Mouse (Mus musculus) right cerebral cortex, postnatal 4 days (tissue): ENCODE results near the gene Pdlim1.

Source experiments
- DNase-seq: peaks from one replicate; pipeline ENCODE4 v3.0.0-alpha.2; 2022

The Pdlim1 gene

GRCm38 (mm10) chr19:40271308-40271892 lies at the start of gene Pdlim1:
TSS of gene Pdlim1 (minus strand) at chr19:40271842.
- peak; percentile 35 for DNase-seq

- no peak for DNase-seq
Measured at GRCm38 (mm10) chr19:40319199-40319598, 47.6 kb upstream of the Pdlim1 start.

DNA sequence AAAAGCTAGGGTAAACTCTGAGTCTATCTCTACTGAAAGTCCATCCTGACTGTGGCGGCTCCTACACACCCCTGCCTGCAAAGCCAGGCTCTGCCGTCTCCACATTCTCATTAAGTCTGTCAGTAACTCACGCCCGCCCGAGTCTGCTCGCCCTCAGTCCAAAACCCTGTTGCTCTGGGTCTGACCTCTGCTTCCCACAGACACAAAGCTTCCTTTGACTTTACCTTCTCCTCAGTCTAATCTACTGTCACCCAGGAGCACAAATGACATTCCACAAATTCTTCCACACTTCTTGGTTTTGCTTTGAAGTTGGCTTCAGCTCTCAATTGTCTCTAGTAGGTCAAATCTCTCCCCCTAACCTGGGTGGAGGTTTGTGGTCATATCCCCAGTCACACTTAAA lies 46.9 kb upstream of the Pdlim1 start:
- DNase-seq = no peak

DNA sequence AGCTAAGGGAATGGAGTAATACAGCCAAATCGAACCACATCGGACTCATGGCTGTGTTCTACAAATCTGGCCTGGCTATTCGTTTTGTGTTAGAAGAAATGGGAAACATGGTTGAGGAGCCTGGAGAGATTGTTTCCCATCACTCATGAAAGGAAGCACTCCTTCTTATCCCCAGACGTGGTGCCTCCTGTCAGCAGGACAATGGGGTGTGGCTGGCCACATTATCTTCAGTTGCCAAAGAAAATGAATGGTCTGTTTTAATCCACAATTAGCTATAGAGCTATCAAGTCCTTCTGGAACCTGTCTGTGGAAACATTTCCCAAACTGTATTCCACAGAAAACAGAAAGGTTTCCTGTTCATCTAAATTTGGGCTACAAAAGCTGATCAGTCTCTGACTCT lies 45.4 kb upstream of the Pdlim1 start:
- no peak for DNase-seq

DNA sequence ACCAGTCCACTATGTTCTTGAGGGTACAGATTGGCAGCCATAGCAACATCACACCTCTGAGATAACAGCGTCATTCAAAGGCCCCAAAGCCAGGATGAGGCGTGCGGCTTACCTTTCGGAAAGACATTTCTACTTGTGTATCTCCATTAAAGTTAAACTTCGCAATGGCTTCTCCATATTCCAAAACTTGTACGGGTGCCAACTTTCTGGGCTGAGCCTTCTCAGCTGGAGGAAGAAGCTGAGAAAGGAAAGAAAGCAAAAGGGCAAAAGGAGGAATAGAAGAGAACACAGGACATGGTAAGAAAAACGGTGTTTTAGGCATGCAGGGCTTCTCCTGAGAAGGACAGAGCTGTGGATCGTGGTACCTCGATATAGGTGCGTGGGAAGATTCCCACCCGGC lies 42.6 kb upstream of the Pdlim1 start:
- no peak for DNase-seq

DNA sequence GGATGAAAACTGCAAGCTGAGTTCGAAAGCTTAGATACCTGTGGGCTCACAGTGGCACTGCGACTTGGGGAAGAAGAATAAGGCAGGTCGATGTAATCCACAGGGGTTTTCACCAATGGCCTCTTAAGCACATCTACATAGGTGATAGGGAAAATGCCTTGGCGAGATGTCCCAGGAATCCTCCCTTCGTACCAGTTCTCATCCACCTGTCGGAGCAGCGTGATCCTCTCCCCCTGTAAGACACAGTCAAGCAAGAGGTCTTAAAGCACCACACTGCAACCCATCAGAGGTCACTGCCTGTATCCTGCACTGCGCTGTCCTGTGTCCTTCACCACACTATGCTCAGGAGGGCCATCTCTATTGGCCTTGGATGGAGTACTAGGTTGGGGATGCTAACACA lies 40.0 kb upstream of the Pdlim1 start:
- DNase-seq = no peak

DNA sequence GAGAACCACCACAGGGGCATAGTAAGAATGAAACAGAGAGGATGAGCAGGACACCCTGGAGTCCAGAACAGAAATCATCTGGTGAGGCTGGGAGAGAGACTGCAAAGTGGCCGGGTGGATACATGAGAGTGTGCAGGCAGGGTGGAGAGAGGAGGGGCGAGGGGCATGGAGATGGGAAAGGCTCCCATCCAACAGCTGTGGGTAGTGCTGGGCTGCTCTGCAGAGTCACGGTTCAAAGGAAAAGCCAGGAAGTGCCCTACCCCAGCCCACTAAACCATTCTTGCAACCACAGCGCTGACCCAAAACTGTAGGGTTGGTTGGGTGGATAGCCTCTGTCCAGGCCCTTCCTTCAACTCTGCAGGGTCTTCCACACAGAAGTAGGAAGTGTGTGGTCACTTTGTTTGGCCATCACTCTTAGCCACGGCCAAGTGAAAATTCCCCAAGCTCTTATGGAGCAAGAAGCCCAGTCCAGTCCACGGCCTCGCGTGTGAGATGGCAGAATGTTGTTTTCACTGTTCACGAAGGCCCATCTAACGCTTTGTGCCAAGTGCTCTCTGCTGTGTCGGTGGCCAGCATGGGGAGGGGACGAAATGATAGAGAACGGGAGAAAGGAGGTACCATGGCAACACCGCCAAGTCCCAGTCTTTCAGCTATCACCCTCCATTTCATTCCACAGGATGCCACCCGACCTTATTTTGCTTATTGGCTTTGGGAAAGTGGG lies 38.9 kb upstream of the Pdlim1 start:
- no peak for DNase-seq

- DNase-seq = no peak
Measured at GRCm38 (mm10) chr19:40309911-40310310, 38.3 kb upstream of the Pdlim1 start.

DNA sequence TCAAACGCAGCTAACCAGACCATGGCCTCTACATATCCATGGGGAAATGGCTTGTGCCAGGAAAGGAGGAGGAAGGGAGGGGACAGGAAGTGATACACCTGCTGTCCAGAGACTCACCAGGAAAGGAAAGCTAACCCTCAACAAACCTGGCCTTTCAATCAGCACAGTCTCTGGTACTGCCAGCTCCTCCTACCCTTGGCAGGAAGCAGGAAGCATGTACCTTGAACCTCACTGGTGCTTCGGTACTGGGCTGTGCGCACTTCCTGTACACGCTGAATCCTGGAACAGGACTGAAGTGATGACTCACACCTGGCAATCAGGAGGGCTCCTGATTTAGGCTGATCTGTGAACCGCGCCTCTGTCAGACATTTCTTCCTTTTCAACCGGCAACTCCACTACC lies 35.9 kb upstream of the Pdlim1 start:
- DNase-seq = no peak

GRCm38 (mm10) chr19:40306631-40307030 lies 35.0 kb upstream of the Pdlim1 start:
- no peak for DNase-seq

GRCm38 (mm10) chr19:40305456-40305855 lies 33.8 kb upstream of the Pdlim1 start:
- DNase-seq = no peak

DNA sequence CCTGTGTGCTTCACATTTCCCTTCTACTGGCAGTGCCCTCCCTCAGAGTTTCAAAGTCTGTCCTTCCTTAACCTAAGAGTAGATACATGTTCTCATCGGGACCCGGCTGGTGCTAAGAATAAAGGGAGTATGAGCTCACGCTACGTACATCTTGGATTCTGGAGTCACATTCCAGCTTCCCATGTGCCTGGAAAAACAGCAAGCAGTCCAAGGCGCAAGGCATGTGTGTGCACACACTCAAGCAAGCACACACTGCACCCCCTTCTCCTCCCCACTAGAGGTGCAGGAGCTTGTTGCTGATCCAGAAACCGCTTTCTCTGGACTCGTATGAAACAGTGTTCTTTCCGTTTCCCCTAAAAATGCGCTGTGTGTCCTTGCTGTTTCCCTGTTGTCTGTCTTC lies 31.3 kb upstream of the Pdlim1 start:
- no peak for DNase-seq

DNA sequence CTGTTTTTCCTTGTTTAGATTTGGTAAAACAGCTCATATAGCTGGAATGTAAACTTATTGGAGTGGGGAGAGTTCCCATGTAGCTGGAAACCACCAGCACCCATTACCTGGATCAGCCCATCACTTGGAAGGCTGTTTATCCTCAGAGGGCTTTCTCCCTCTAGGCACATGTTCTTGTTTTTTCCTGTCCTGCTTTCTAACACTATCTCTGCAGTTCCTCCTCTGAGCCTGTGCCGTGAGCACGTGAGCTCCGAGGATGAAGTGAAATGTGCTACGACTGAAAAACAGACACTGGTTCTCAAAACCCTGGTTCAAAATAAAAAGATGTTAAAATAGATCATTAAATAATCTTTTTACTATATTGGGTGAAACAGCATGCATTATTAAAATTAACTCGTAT lies 30.8 kb upstream of the Pdlim1 start:
- DNase-seq = no peak

DNA sequence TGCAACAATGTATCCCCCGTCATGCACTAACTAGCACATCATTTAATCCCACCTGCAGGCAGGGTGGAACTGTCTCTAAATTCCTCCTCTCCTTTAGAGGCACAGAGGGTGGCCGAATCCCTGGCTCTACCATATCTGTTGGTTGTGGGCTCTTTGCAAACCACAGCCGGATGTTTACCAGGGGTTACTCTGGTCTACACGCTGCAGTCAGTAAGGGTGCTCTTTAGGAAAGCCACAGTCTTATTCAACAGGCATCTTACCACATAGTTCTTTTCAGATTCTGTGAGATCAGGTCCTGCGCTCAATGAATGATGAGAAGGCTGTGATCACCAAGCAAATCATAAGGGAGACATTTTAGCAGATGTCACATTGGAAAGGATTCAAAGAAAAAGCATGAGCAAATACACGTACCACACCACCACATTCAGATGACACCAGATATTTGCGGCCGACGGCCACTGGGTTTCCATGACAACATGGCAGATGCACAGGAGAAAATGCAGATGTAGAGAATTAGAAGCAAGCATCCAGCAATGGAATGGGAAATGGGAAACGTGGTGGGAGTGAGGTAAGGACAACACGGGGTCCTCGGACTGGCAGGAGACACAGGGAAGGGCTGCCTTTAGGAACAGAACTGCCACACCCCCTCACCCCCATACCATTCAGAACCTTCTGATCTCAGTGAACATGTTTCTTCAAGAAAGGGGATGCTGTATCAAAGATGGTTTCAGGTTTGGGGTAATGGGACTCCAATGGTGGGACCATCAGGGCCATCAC lies 28.5 kb upstream of the Pdlim1 start:
- no peak for DNase-seq

- DNase-seq = no peak
Measured at GRCm38 (mm10) chr19:40299182-40299581, 27.5 kb upstream of the Pdlim1 start.

DNA sequence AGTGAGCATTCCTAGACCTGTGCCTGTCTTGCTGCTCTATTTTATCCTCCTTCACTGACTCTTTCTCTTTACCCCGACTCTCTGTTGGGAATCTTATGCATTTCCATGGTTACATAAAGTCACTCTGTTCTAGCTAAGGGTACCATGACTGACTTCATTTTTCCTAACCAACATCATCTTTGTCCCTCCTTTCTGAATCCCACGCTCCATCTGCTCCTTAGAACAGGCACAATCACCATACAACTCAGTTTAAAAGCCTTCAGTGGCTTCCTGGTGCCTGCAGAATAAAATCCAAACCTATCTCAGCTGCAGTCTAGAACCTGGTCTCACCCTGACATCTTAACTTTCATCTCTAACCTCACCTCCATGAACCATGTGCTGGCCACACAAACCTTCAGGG lies 26.9 kb upstream of the Pdlim1 start:
- DNase-seq = no peak

- DNase-seq = no peak
Measured at GRCm38 (mm10) chr19:40297798-40298144, 26.1 kb upstream of the Pdlim1 start.

DNA sequence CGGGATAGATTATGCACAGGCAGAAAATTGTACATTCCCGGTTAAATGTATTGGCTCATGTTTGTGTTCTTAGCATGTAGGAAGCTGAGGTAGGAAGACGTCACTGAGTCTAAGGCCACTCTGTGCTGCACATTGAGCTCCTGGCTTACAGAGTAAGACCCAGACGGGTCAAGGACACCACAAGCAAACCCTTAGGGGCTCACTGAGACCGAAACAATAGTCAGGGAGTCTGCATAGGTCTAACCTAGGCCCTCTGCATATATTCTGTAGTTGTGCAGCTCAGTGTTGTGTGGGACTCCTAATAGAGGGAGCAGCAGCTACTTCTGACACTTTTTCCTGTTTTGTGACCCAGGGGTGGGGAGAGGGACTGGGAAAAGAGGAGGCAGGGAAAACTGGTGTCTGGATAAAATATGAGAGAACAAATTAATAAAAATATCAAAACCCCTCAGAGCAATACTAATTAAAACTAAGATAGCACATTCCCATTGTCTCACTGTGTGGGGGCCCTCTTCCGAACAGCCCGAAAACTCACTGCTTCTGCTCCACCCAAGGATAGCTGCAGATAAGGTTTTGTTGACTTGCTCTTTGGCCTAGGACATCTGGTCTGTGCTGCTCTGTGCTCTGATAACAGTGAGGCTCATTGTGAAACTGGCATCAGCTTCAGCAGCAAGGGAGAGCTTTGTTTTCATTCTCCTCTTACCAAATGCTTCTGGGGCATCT lies 25.6 kb upstream of the Pdlim1 start:
- no peak for DNase-seq

DNA sequence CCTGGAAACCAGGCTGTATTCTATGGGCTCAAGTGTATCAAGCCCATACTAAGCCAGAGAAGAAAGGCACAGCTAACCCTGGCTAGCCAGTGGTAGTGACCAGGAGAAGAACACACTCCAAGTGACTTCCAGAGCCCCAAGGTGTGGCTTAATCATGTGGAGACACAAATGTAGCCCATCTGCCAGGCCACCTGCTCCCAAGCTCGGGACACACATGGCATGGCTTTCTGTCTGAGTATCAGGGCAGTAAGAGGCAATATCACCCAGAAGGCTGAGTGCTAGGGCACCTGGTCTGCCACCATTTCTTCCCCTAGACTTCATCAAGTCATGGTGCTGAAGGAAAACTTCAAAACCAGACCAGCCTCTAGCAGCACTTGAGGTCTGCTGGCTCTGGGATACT lies 22.6 kb upstream of the Pdlim1 start:
- DNase-seq = no peak

DNA sequence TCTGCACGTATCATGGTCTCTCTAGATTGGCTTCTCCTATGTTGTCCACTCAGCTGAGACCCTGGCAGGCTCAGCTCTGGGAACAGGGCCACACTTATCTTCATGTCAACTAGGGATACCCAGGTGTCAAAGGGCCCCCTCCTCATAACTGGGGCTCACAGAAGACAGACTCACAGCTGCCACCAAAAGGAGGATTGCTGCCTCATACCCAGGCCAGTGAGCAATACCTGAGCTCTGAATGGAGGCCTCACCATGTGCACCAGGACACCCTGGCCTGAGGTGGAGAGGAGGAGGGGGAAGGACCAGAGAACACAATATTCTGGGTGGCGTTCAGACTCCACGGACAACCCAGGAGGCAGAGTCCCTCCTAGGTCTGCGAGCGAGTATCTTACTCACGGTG lies 22.1 kb upstream of the Pdlim1 start:
- no peak for DNase-seq

DNA sequence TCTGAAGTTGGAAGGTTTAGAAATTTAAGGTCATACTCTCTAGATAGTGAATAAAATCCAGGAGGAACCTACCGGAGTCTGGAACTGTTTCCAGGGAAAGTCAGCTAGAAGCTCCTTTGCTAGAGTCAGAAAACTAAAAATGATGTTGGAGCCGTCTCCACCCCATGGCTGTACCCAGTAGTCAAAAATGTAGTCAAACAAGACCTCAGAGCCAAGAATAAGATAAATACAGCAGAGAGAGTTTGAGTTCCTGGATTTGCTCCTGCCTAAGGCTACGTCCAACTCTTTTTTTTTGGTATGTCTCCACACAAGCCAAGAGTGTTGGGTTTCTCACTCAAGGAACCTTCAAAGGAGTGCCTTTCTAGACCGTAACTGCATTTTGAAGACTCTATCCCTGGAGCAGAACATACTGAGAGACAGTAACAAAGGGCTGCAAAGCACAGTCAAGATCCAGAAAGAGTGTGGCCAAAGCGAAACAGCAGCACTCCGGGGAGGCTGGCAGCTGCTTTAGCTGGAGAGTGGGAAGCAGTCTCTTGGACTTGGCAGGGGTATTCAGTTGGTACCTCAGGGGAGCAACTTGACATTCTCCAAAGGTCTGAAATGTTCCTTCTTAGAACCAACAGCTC lies 18.6 kb upstream of the Pdlim1 start:
- no peak for DNase-seq

DNA sequence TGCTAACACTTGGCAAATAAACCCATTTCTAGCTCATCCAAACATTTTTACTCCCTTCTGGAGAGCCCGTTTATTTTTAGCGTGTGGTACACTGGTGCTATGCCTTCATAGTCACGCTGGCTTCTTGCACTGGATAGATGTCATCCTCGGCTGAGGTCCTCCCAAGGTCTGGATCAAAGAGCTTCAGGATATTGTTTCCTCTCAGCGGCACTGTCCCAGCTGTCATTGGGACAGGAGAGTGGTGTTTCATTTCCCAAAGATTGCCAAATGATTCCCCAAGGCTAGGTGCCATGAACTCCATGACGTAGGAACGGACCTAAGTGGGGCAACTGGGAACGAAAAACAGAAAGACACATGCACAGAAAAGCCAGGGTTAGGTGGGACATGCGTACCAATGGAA lies 16.8 kb upstream of the Pdlim1 start:
- no peak for DNase-seq

- no peak for DNase-seq
Measured at GRCm38 (mm10) chr19:40284704-40285103, 13.1 kb upstream of the Pdlim1 start.
